Mouse (Mus musculus): Measurements from ENCODE around the gene Rab29.

- TF ChIP-seq CTCF (IDR thresholded peaks at IDR 0.05; ENCODE audit: low read depth) (no peak), EP300 (IDR thresholded peaks at IDR 0.05; ENCODE audit: low read depth) (no peak)
Measured at GRCm38 (mm10) chr1:131830561-131830960, 36.5 kb upstream of the Rab29 start.
